Mouse (Mus musculus) MEL (cell line): ENCODE data around the gene Hspa12a.

Source experiments
- CHD1 ChIP-seq: IDR thresholded peaks from 2 replicates; pipeline ENCODE4 v1.6.1; 2012; ENCODE audit warnings: low read depth, mild to moderate bottlenecking, inconsistent platforms, low read length, improper control_type of control experiment
- CHD2 ChIP-seq: IDR thresholded peaks from 2 replicates; pipeline ENCODE4 v1.6.1; 2011; ENCODE audit warnings: low read length, improper control_type of control experiment
- CTCF ChIP-seq, 3 experiments: IDR thresholded peaks in 2 of 3; conservative IDR thresholded peaks in 1 of 3; 2 replicates each; pipeline ENCODE4 v1.5.1; 2011 to 2012; ENCODE audit warnings: low read length in 3 of 3, low read depth in 2 of 3, mild to moderate bottlenecking in 2 of 3, improper control_type of control experiment in 1 of 3, inconsistent platforms in 1 of 3, mixed read lengths in 1 of 3, moderate library complexity in 1 of 3; ENCODE audit not compliant: control insufficient read depth in 1 of 3, insufficient read depth in 1 of 3, poor library complexity in 1 of 3, severe bottlenecking in 1 of 3
- GATA1 ChIP-seq: IDR thresholded peaks from 2 replicates; pipeline ENCODE4 v1.6.1; 2011; ENCODE audit warnings: low read depth, low read length, improper control_type of control experiment
- HCFC1 ChIP-seq: IDR thresholded peaks from 2 replicates; pipeline ENCODE4 v1.6.1; 2012; ENCODE audit warnings: low read depth, mild to moderate bottlenecking, inconsistent platforms, low read length, improper control_type of control experiment, moderate library complexity
- MXI1 ChIP-seq: IDR thresholded peaks from 2 replicates; pipeline ENCODE4 v1.6.1; 2011; ENCODE audit warnings: mild to moderate bottlenecking, low read depth, low read length, improper control_type of control experiment
- POLR2AphosphoS2 ChIP-seq: IDR thresholded peaks from 2 replicates; pipeline ENCODE4 v1.6.1; 2011; ENCODE audit warnings: low read length, improper control_type of control experiment
- RCOR1 ChIP-seq: IDR thresholded peaks from 2 replicates; pipeline ENCODE4 v1.6.1; 2012; ENCODE audit warnings: low read depth, mild to moderate bottlenecking, inconsistent platforms, low read length, improper control_type of control experiment
- SIN3A ChIP-seq: IDR thresholded peaks from 2 replicates; pipeline ENCODE4 v1.6.1; 2012; ENCODE audit warnings: low read length, improper control_type of control experiment, inconsistent platforms
- SMC3 ChIP-seq: IDR thresholded peaks from 2 replicates; pipeline ENCODE4 v1.6.1; 2011; ENCODE audit warnings: low read depth, low read length, improper control_type of control experiment
- USF2 ChIP-seq, 2 experiments: IDR thresholded peaks; 2 replicates each; pipeline ENCODE4 v1.6.1; 2011 to 2012; ENCODE audit warnings: improper control_type of control experiment in 2 of 2, low read length in 2 of 2, borderline replicate concordance in 1 of 2, inconsistent platforms in 1 of 2, low read depth in 1 of 2, mild to moderate bottlenecking in 1 of 2; ENCODE audit not compliant: insufficient read depth in 1 of 2

DNA sequence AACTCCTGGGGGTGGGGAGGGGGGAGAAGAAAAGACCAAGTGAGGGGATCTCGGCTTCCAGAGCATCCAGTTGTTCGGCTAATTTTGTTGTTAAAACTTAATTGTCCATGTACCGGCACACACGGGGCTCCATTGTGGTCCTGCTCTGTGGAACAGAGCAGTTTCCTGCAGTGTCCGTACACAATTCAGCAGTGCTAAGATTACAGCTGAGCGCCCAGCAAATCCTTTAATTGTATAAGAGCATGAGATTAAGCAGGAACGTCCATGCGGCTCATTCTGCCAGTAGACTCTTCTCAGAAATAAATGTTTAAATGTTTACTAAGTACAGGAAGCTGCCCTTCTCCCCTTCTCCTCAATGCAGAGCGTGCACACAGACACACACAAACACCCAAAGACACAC, 38.1 kb upstream of the Hspa12a start:
- TF ChIP-seq POLR2AphosphoS2 (no peak), CHD1 (no peak), SIN3A (no peak), CTCF (IDR thresholded peaks at IDR 0.05 in 2 of 3, conservative IDR thresholded peaks at IDR 0.05 in 1 of 3; ENCODE audit: control insufficient read depth in 1 of 3, insufficient read depth in 1 of 3, low read depth in 2 of 3, low read length in 3 of 3, poor library complexity in 1 of 3, severe bottlenecking in 1 of 3) (no peak), CHD2 (no peak), MXI1 (no peak), GATA1 (no peak), SMC3 (no peak), HCFC1 (no peak), USF2 (IDR thresholded peaks at IDR 0.05; ENCODE audit: borderline replicate concordance in 1 of 2, insufficient read depth in 1 of 2, low read depth in 1 of 2, low read length in 2 of 2) (no peak), RCOR1 (no peak)
